Mouse (Mus musculus): ENCODE results near the gene Olfr1258.
"Not testable (repeated sequence)": the region's sequence is repeated elsewhere in the genome, so short reads cannot be mapped to it uniquely, and the experiment has no call there.

Olfr1258 gene

DNA sequence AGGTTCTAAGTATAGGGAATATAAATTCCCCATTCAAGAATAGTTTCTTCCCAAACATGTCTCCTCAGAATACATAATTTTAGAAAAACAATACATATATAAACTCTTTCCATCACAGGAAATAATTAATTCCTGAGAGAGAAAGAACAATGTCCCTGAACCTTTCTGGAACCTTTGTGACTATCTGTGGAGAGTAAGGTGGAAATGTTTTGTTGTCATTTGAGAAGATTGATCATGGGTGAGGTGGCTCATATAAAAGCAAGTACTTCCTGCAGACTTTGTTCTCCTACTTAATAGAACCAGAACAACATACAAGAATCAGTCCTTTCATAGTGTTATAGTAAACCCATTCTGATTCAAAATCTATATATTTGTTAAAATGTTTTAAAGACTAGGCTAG is at the start of gene Olfr1258:
TSS of gene Olfr1258 (plus strand) at position 301 of the 400 bp plus-strand sequence.
- no peak for DNase-seq

DNA sequence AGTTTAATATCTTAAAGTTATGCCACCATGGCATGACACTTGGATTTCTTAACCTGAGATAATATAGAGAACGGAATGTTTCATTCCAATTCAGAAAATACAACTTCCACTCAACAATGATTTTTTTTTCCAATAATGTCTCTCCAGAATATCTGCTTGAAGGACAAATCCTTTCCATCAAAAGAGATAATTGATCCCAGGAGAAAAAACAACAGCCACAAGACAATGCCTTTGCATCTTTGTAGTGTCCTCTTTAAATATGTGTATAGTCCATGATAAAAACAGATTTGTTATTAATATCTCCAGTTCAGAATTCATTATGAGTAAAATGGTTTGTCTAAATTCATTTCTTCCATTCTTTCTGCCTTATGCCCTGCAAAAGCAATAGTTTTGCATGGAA is 49.0 kb upstream of the Olfr1258 start, which contains the start of gene Olfr1257:
TSS of gene Olfr1257 (plus strand) at position 301 of the 400 bp plus-strand sequence.
- DNase-seq = no peak

DNA sequence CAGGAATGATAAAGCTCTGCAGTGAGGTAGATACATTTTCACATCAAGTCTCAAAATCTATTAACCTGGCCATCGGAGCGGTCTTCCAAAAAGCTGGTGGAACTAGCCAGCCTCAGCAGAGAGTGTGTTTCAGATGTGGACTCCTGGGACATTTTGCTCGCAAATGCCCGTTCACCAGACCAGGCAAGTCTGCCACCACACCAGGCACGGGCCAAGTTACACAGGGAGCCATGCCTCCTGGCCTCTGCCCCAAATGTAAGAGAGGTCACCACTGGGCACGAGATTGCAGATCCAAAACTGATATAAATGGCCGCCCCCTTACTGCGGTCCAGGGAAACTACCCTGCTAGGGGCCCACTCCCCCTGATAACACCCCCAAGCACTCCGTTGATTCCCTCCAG is 14.5 kb upstream of the Olfr1258 start:
- DNase-seq = not testable (repeated sequence)

DNA sequence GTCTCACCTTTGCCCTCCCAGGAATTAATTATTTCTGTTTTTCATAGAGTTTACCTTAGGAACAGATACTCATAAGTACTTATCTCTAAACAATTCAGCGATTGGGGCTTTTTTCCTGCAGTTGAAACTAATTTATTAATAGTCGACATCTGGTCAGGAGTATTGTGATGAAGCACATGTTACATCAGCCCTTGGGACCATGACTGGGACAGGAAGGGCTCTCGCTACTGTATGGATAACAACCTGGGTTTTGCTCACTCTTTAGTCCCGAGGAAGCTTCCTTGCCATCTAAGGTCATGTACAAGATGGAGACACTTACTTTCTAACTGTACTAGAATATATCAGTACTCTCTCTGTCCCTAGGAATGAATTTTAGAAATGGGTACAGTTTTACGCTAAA is 21.5 kb downstream of the Olfr1258 start, which contains the start of gene Olfr1259:
TSS of gene Olfr1259 (minus strand) at position 101 of the 400 bp plus-strand sequence.
- no peak for DNase-seq

DNA sequence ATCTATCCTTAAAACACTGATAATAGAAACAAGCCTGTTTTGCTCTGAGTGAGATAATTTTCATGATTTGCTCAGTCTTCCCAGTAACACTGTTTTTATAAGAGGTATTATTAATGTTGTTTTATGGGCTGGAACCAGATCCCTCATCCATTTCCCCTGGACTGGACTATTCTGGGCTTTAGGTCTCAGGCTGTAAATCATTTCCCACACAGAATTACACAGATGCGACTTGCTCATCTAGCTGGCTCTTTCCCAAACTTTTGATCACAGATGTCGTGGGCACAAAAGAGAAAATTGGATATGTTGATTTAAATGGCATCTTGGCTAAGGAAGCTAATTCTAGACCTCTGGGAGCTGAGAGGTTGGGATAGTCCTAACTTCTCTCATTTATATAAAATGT is 47.1 kb downstream of the Olfr1258 start, which contains the start of gene Olfr1260:
TSS of gene Olfr1260 (plus strand) at position 157 of the 400 bp plus-strand sequence.
- no peak for DNase-seq

DNA sequence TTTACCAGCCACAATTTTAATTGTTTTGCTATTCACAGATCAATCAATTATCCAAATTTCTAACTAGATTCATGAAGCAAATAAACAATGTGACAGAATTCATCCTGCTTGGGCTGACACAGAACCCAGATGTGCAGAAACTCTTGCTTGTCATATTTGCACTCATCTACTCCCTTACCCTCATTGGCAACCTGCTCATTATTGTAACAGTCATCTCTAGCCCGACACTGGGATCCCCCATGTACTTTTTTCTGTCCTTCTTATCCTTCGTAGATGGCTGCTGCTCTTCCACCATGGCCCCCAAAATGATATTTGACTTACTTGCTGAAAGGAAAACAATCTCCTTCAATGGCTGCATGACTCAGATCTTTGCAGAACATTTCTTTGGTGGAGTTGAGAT is 50.6 kb downstream of the Olfr1258 start:
- no peak for DNase-seq
